Mouse (Mus musculus) intestine, postnatal 0 days (tissue): ENCODE measurements around the gene Fam193a. TPM values are rescaled to one million over a fixed set of nuclear protein-coding genes. Genes with fewer than 3 reads are reported as not detected.
A peak's percentile ranks its signal among the peaks of the same experiment; 100 is the strongest.

Source experiments
- ATAC-seq: fragments of 200-750 bp; cut with Nextera tagmentation; 2 replicates; pipeline ENCODE4 v1.8.0; 2017; ENCODE audit warnings: mild to moderate bottlenecking, moderate TSS enrichment, moderate library complexity
- H3K27ac ChIP-seq: fragments of 300-500 bp; sonication (generic); 2 replicates; pipeline ENCODE4 v1.5.1; 2014; ENCODE audit warnings: mild to moderate bottlenecking, low read depth, low read length, moderate library complexity
- H3K27me3 ChIP-seq: fragments of 300-500 bp; sonication (generic); replicated peaks from 2 replicates; pipeline ENCODE4 v1.6.1; 2014; ENCODE audit warnings: low read length, mixed read lengths; ENCODE audit not compliant: control insufficient read depth, insufficient read depth
- H3K36me3 ChIP-seq: fragments of 300-500 bp; sonication (generic); 2 replicates; pipeline ENCODE4 v1.6.1; 2014; ENCODE audit warnings: mild to moderate bottlenecking, moderate library complexity; ENCODE audit not compliant: control insufficient read depth, insufficient read depth
- H3K4me1 ChIP-seq: fragments of 300-500 bp; sonication (generic); replicated peaks from 2 replicates; pipeline ENCODE4 v1.6.1; 2014; ENCODE audit warnings: antibody characterized with exemption, low read length, mixed read lengths; ENCODE audit not compliant: control insufficient read depth, insufficient read depth
- H3K4me2 ChIP-seq: fragments of 300-500 bp; sonication (generic); replicated peaks from 2 replicates; pipeline ENCODE4 v1.6.1; 2014; ENCODE audit warnings: low read depth, mild to moderate bottlenecking, moderate library complexity
- H3K4me3 ChIP-seq: fragments of 300-500 bp; sonication (generic); 2 replicates; pipeline ENCODE4 v1.5.1; 2014; ENCODE audit warnings: low read depth, low read length
- H3K9ac ChIP-seq: fragments of 300-500 bp; sonication (generic); 2 replicates; pipeline ENCODE4 v1.6.1; 2014; ENCODE audit warnings: mild to moderate bottlenecking, low read depth, low read length
- H3K9me3 ChIP-seq: fragments of 300-500 bp; sonication (generic); 2 replicates; pipeline ENCODE4 v1.6.1; 2016; ENCODE audit warnings: mixed run types; ENCODE audit not compliant: control insufficient read depth
- CTCF ChIP-seq: sonication (generic); IDR thresholded peaks from 2 replicates; pipeline ENCODE4 v1.5.1; 2016; ENCODE audit warnings: low read depth, mild to moderate bottlenecking, control low read depth, antibody characterized with exemption, moderate library complexity
- WGBS: fragments of 180-500 bp; shearing (Covaris S2); extraction: QIAGEN DNeasy Blood & Tissue Kit; methylation state at CpG from one replicate; pipeline ENCODE4 v1.1.7; 2014; 5-methylcytosine and 5-hydroxymethylcytosine counted together
- polyA plus RNA-seq: library from polyadenylated mRNA; unstranded; fragments of >200 nt; fragmentation: Nextera tagmentation; extraction: Ambion mirVana; gene quantifications from 2 replicates; pipeline ENCODE4 v1.2.1, GENCODE M21; 2015

Gene Fam193a
- polyA plus RNA-seq, 1 experiment from 2014 or later, result 4.3 TPM

GRCm38 (mm10) chr5:34525663-34526476 is 156.1 kb downstream of the Fam193a start, which contains the start of gene Sh3bp2:
Gene Sh3bp2, plus strand, starts transcription at chr5:34525838.
- TF ChIP-seq CTCF, result peak; percentile 45; the same call in 1 of the 2 replicates
- H3K27me3 ChIP-seq, result no peaks in the 10 kb centered on the region

GRCm38 (mm10) chr5:34526477-34526775 is 156.7 kb downstream of the Fam193a start:
- no peak for ATAC-seq
- WGBS, result 71% methylated on average over 5 of the region's 5 CpGs
- Histone ChIP-seq H3K4me1 (peaks cover 7% of the 10 kb centered on the region), H3K27me3 (no peaks in the 10 kb centered on the region), H3K9ac (no peak overlapping the region), H3K4me2 (peak overlapping the region; percentile 90), H3K27ac (no peak overlapping the region), H3K36me3 (no peaks in the 10 kb centered on the region), H3K4me3 (peak overlapping the region; percentile 54; the same call in 1 of the 2 replicates), H3K9me3 (no peaks in the 10 kb centered on the region)
- no peak for TF ChIP-seq CTCF

More at GRCm38 (mm10) chr5:34525663-34526476, 156.1 kb downstream of the Fam193a start, which contains the start of gene Sh3bp2:
- no peak within 1 kb of the TSS; the same call in 1 of the 2 replicates for H3K27ac ChIP-seq
- WGBS, result 3% methylated on average over 38 of the region's 38 CpGs
- H3K9me3 ChIP-seq, result no peaks in the 10 kb centered on the region
- H3K4me2 ChIP-seq, result peak within 1 kb of the TSS; percentile 90
- no peaks in the 10 kb centered on the region for H3K36me3 ChIP-seq
- peak within 1 kb of the TSS; percentile 54 for H3K4me3 ChIP-seq
- H3K4me1 ChIP-seq, result peaks cover 3% of the 10 kb centered on the region
- H3K9ac ChIP-seq, result peak within 1 kb of the TSS; percentile 62
- ATAC-seq, result peak; percentile 86

DNA sequence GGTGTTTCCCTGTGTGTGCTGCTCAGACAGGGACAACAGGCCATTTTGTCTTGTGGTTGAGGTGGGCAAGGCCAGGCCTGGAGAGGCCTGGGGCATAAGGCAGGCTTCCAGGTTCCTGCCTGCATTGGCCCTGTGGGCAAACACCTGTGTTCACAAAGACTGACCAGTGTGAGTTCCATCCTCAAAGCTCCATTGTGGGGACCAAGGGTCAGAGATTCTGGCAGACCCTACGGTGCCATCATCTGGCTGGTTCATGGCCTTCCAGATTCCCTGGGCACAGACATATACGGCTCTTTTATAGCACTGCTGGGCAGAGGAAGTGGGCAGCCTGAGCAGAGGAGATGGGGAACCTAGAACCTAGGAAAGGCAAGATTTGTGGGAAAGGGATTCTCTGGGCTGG is 157.6 kb downstream of the Fam193a start:
- no peak for ATAC-seq
- Histone ChIP-seq H3K9me3 (no peaks in the 10 kb centered on the region), H3K27ac (no peak overlapping the region), H3K4me1 (peaks cover 7% of the 10 kb centered on the region), H3K4me2 (no peak overlapping the region), H3K4me3 (no peak overlapping the region), H3K9ac (no peak overlapping the region), H3K36me3 (no peaks in the 10 kb centered on the region), H3K27me3 (no peaks in the 10 kb centered on the region)
- TF ChIP-seq CTCF, result no peak
- 88% methylated on average over 2 of the region's 2 CpGs for WGBS

DNA sequence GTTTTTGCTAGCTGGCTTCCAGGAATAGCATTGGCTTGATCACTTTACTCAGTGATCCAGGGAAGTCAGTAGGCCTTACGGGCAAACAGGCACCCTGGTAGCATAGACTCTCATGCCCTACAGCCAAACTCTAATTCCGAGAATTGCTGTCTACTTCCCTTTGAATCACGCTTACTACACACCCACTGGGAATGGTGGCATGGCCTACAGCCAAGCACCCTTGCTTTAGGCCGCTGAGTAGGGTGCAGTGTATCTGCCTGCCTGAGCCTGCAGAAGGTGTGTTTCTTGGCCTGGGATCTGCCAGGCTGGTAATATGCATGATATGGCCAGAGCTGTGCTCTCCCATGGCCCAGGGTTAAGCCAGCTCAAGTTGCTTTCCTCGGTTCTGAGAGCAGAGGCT is 159.0 kb downstream of the Fam193a start:
- WGBS, result 84% methylated on average over 5 of the region's 5 CpGs
- TF ChIP-seq CTCF, result no peak
- no peak overlapping the region for H3K27ac ChIP-seq
- H3K9ac ChIP-seq, result no peak overlapping the region
- H3K4me3 ChIP-seq, result no peak overlapping the region
- H3K27me3 ChIP-seq, result no peaks in the 10 kb centered on the region
- no peak overlapping the region for H3K4me2 ChIP-seq
- H3K4me1 ChIP-seq, result peaks cover 7% of the 10 kb centered on the region
- no peaks in the 10 kb centered on the region for H3K36me3 ChIP-seq
- no peaks in the 10 kb centered on the region for H3K9me3 ChIP-seq
- no peak for ATAC-seq

- peak; percentile 19 for ATAC-seq
Observed at GRCm38 (mm10) chr5:34530116-34530515, 160.4 kb downstream of the Fam193a start.

GRCm38 (mm10) chr5:34530687-34531086 is 161.0 kb downstream of the Fam193a start:
- no peak overlapping the region; the same call in 1 of the 2 replicates for H3K4me2 ChIP-seq
- 31% methylated on average over 4 of the region's 4 CpGs for WGBS
- H3K4me3 ChIP-seq, result no peak overlapping the region
- no peaks in the 10 kb centered on the region for H3K9me3 ChIP-seq
- ATAC-seq, result peak; percentile 83
- no peak overlapping the region for H3K9ac ChIP-seq
- H3K27me3 ChIP-seq, result no peaks in the 10 kb centered on the region
- no peaks in the 10 kb centered on the region for H3K36me3 ChIP-seq
- H3K27ac ChIP-seq, result peak overlapping the region; percentile 29; the same call in 1 of the 2 replicates
- TF ChIP-seq CTCF, result peak; percentile 61
- H3K4me1 ChIP-seq, result peaks cover 7% of the 10 kb centered on the region

More at GRCm38 (mm10) chr5:34530116-34530515, 160.4 kb downstream of the Fam193a start:
- 55% methylated on average over 5 of the region's 5 CpGs for WGBS
- Histone ChIP-seq H3K9me3 (no peaks in the 10 kb centered on the region), H3K4me2 (no peak overlapping the region; the same call in 1 of the 2 replicates), H3K4me3 (no peak overlapping the region), H3K9ac (no peak overlapping the region), H3K27ac (peak overlapping the region; percentile 29; the same call in 1 of the 2 replicates), H3K27me3 (no peaks in the 10 kb centered on the region), H3K36me3 (no peaks in the 10 kb centered on the region), H3K4me1 (peaks cover 7% of the 10 kb centered on the region)
- TF ChIP-seq CTCF, result no peak
